In genomic region chr2:157332059-157332458, GRCm38 (mm10) we compare ENCODE assay signal across 24 mouse cellular contexts. TPM values are rescaled to one million over a fixed set of nuclear protein-coding genes. Genes with fewer than 3 reads are reported as not detected.
DNase-seq lines count a peak whose midpoint lies in the region; ATAC-seq lines count a peak whose summit lies in the region.
"Had no signal": no experiment of that assay in that cellular context is flagged by ENCODE, and none has a peak within 500 bp of the region (broad histone marks: within the 10 kb centered on the region; RNA-seq: fewer than 3 reads in every experiment).

No protein-coding gene starts in this region.

- intact Hi-C loops in left cerebral cortex, postnatal 14 days (cut with DNase I) = no loop called here

- no peaks in the 10 kb centered on the region for H3K27me3 ChIP-seq in midbrain, embryonic 11.5 days (ENCODE audit: control insufficient read depth, insufficient read depth, low read length)
- H3K27me3 ChIP-seq in midbrain, embryonic 15.5 days (replicated peaks) = no peaks in the 10 kb centered on the region
- no peaks in the 10 kb centered on the region for H3K27me3 ChIP-seq in embryonic facial prominence, embryonic 14.5 days (replicated peaks; ENCODE audit: control insufficient read depth, insufficient read depth, low read length)
- no peaks in the 10 kb centered on the region for H3K27me3 ChIP-seq in hindbrain, embryonic 13.5 days
- H3K27me3 ChIP-seq in midbrain, embryonic 14.5 days (ENCODE audit: control insufficient read depth, insufficient read depth, low read length) = no peaks in the 10 kb centered on the region
- H3K27me3 ChIP-seq: Patski had no signal

- no peak for DNase-seq in midbrain, embryonic 11.5 days (ENCODE audit: low spot score, missing footprints)
- peak; percentile 70 for DNase-seq in embryonic facial prominence, embryonic 14.5 days (ENCODE audit: low spot score)
- DNase-seq in midbrain, embryonic 14.5 days = no peak
- DNase-seq in adrenal gland, adult 18-20 months (ENCODE audit: low spot score in 2 of 2) = no peak
- DNase-seq in B cell, adult 2 months = no peak
- no peak for DNase-seq in left cerebral cortex, postnatal 14 days (ENCODE audit: low spot score in 2 of 2)
- DNase-seq: cerebellum, adult 11 months; cerebellum, postnatal 25 days; gastrocnemius, postnatal 36 days; heart, postnatal 14 days; kidney, postnatal 4 days; right cerebral cortex, postnatal 25 days; thymus, postnatal 14 days had no signal

- no peaks in the 10 kb centered on the region; the same call in 1 of the 2 replicates for H3K36me3 ChIP-seq in midbrain, embryonic 11.5 days (ENCODE audit: control insufficient read depth, insufficient read depth, low read length)
- H3K36me3 ChIP-seq in midbrain, embryonic 15.5 days (replicated peaks) = no peaks in the 10 kb centered on the region
- H3K36me3 ChIP-seq in embryonic facial prominence, embryonic 14.5 days (ENCODE audit: control insufficient read depth, insufficient read depth, low read length) = peaks cover 8% of the 10 kb centered on the region
- peaks cover 7% of the 10 kb centered on the region for H3K36me3 ChIP-seq in hindbrain, embryonic 13.5 days
- peaks cover 7% of the 10 kb centered on the region for H3K36me3 ChIP-seq in midbrain, embryonic 14.5 days (ENCODE audit: control insufficient read depth, insufficient read depth, low read length)

- H3K4me3 ChIP-seq in midbrain, embryonic 11.5 days (ENCODE audit: low read depth, low read length) = no peak overlapping the region
- no peak overlapping the region for H3K4me3 ChIP-seq in midbrain, embryonic 15.5 days
- no peak overlapping the region for H3K4me3 ChIP-seq in embryonic facial prominence, embryonic 14.5 days (ENCODE audit: low read depth, low read length)
- no peak overlapping the region for H3K4me3 ChIP-seq in hindbrain, embryonic 13.5 days
- H3K4me3 ChIP-seq in midbrain, embryonic 14.5 days (replicated peaks; ENCODE audit: low read depth, low read length) = no peak overlapping the region
- H3K4me3 ChIP-seq: heart, embryonic 10.5 days; megakaryocyte, embryonic 14.5 days had no signal

- H3K4me2 ChIP-seq in midbrain, embryonic 11.5 days = no peak overlapping the region
- no peak overlapping the region for H3K4me2 ChIP-seq in midbrain, embryonic 15.5 days
- no peak overlapping the region for H3K4me2 ChIP-seq in embryonic facial prominence, embryonic 14.5 days (ENCODE audit: low read depth, low read length)
- no peak overlapping the region for H3K4me2 ChIP-seq in hindbrain, embryonic 13.5 days
- no peak overlapping the region for H3K4me2 ChIP-seq in midbrain, embryonic 14.5 days (ENCODE audit: low read length)

- peaks cover 20% of the 10 kb centered on the region for H3K4me1 ChIP-seq in midbrain, embryonic 11.5 days (ENCODE audit: control insufficient read depth, insufficient read depth, low read length)
- peaks cover 22% of the 10 kb centered on the region for H3K4me1 ChIP-seq in midbrain, embryonic 15.5 days
- no peaks in the 10 kb centered on the region for H3K4me1 ChIP-seq in embryonic facial prominence, embryonic 14.5 days (ENCODE audit: control insufficient read depth, insufficient read depth, low read length)
- peaks cover 39% of the 10 kb centered on the region for H3K4me1 ChIP-seq in hindbrain, embryonic 13.5 days (replicated peaks)
- H3K4me1 ChIP-seq in midbrain, embryonic 14.5 days (ENCODE audit: control insufficient read depth, insufficient read depth, low read length) = peaks cover 19% of the 10 kb centered on the region

- peak overlapping the region; percentile 22; the same call in 1 of the 2 replicates for H3K27ac ChIP-seq in midbrain, embryonic 11.5 days (ENCODE audit: low read depth, low read length)
- no peak overlapping the region for H3K27ac ChIP-seq in midbrain, embryonic 15.5 days
- no peak overlapping the region for H3K27ac ChIP-seq in embryonic facial prominence, embryonic 14.5 days (replicated peaks; ENCODE audit: low read depth, low read length)
- H3K27ac ChIP-seq in hindbrain, embryonic 13.5 days = peak overlapping the region; percentile 74
- peak overlapping the region; percentile 49; the same call in 1 of the 2 replicates for H3K27ac ChIP-seq in midbrain, embryonic 14.5 days (replicated peaks; ENCODE audit: low read depth, low read length)
- H3K27ac ChIP-seq: heart, embryonic 10.5 days; liver, embryonic 14.5 days; stomach, postnatal 0 days had no signal

- ATAC-seq in midbrain, embryonic 11.5 days (ENCODE audit: low FRiP score) = no peak
- no peak for ATAC-seq in midbrain, embryonic 15.5 days (replicated peaks)
- ATAC-seq in embryonic facial prominence, embryonic 14.5 days (ENCODE audit: low read depth) = peak; percentile 58; the same call in 1 of the 2 replicates
- no peak for ATAC-seq in hindbrain, embryonic 13.5 days (ENCODE audit: low FRiP score)
- no peak for ATAC-seq in midbrain, embryonic 14.5 days (ENCODE audit: low FRiP score, low TSS enrichment)
- ATAC-seq: lung, postnatal 0 days; Patski had no signal

- H3K9ac ChIP-seq in midbrain, embryonic 11.5 days (ENCODE audit: low read length) = no peak overlapping the region
- no peak overlapping the region for H3K9ac ChIP-seq in midbrain, embryonic 15.5 days
- no peak overlapping the region for H3K9ac ChIP-seq in embryonic facial prominence, embryonic 14.5 days (ENCODE audit: low read depth, low read length)
- H3K9ac ChIP-seq in hindbrain, embryonic 13.5 days = no peak overlapping the region
- H3K9ac ChIP-seq in midbrain, embryonic 14.5 days (replicated peaks; ENCODE audit: low read length) = no peak overlapping the region
- H3K9ac ChIP-seq: liver, embryonic 14.5 days had no signal

- WGBS in midbrain, embryonic 11.5 days = 84% methylated on average over 5 of the region's 5 CpGs
- WGBS in midbrain, embryonic 15.5 days = 55% methylated on average over 5 of the region's 5 CpGs
- WGBS in embryonic facial prominence, embryonic 14.5 days = 54% methylated on average over 5 of the region's 5 CpGs
- 50% methylated on average over 5 of the region's 5 CpGs for WGBS in hindbrain, embryonic 13.5 days
- 48% methylated on average over 5 of the region's 5 CpGs for WGBS in midbrain, embryonic 14.5 days

- H3K9me3 ChIP-seq in midbrain, embryonic 11.5 days (ENCODE audit: control insufficient read depth, low read length) = no peaks in the 10 kb centered on the region
- no peaks in the 10 kb centered on the region for H3K9me3 ChIP-seq in midbrain, embryonic 15.5 days
- no peaks in the 10 kb centered on the region for H3K9me3 ChIP-seq in embryonic facial prominence, embryonic 14.5 days (ENCODE audit: control insufficient read depth, low read length)
- no peaks in the 10 kb centered on the region for H3K9me3 ChIP-seq in hindbrain, embryonic 13.5 days
- H3K9me3 ChIP-seq in midbrain, embryonic 14.5 days (ENCODE audit: control insufficient read depth, low read length) = no peaks in the 10 kb centered on the region
- H3K9me3 ChIP-seq: heart, embryonic 10.5 days; megakaryocyte, embryonic 14.5 days had no signal

RNA-seq across cellular contexts. Expression of gene Ghrh, which starts 15.2 kb away (rescaled TPM):
- polyA plus RNA-seq in midbrain, embryonic 11.5 days (2014; fragmentation: Nextera tagmentation; extraction: Ambion mirVana) = 0.48 and 1.6 TPM in 2 replicates
- polyA plus RNA-seq in midbrain, embryonic 15.5 days (2015; fragmentation: Nextera tagmentation; extraction: Ambion mirVana) = 1.3 and 4.1 TPM in 2 replicates
- polyA plus RNA-seq in embryonic facial prominence, embryonic 14.5 days (2014; fragmentation: Nextera tagmentation; extraction: Ambion mirVana) = 0.51 TPM in 1 of 2 replicates, not detected in the other
- 0.48 and 1.1 TPM in 2 replicates for polyA plus RNA-seq in hindbrain, embryonic 13.5 days (2015; fragmentation: Nextera tagmentation; extraction: Ambion mirVana)
- 2.3 and 2.4 TPM in 2 replicates for polyA plus RNA-seq in midbrain, embryonic 14.5 days (2014; fragmentation: Nextera tagmentation; extraction: Ambion mirVana)
- not detected for total RNA-seq in adrenal gland, adult 18-20 months (2021)
- not detected for total RNA-seq in left cerebral cortex, postnatal 14 days (2021)
- total RNA-seq: gastrocnemius, postnatal 36 days; heart, postnatal 14 days; layer of hippocampus, postnatal 14 days; left cerebral cortex, postnatal 25 days had no signal
- polyA plus RNA-seq: heart, embryonic 10.5 days; kidney, embryonic 14.5 days; Patski had no signal

RNA-seq across cellular contexts. Expression of gene Manbal, which starts 35.3 kb away (rescaled TPM):
- 34.7 and 35.9 TPM in 2 replicates for polyA plus RNA-seq in midbrain, embryonic 11.5 days (2014; fragmentation: Nextera tagmentation; extraction: Ambion mirVana)
- polyA plus RNA-seq in midbrain, embryonic 15.5 days (2015; fragmentation: Nextera tagmentation; extraction: Ambion mirVana) = 104 and 107 TPM in 2 replicates
- polyA plus RNA-seq in embryonic facial prominence, embryonic 14.5 days (2014; fragmentation: Nextera tagmentation; extraction: Ambion mirVana) = 39.7 and 43.3 TPM in 2 replicates
- polyA plus RNA-seq in hindbrain, embryonic 13.5 days (2015; fragmentation: Nextera tagmentation; extraction: Ambion mirVana) = 91.7 and 95.8 TPM in 2 replicates
- 47.8 and 89.9 TPM in 2 replicates for polyA plus RNA-seq in midbrain, embryonic 14.5 days (2014; fragmentation: Nextera tagmentation; extraction: Ambion mirVana)
- 10 to 100 TPM; 27.6 to 28.1 TPM for total RNA-seq in adrenal gland, adult 18-20 months (2021)
- 10 to 100 TPM; 74.4 to 80.6 TPM for total RNA-seq in left cerebral cortex, postnatal 14 days (2021)

RNA-seq across cellular contexts. Expression of gene Mroh8, which starts 52.7 kb away (rescaled TPM):
- 0.43 and 0.68 TPM in 2 replicates for polyA plus RNA-seq in midbrain, embryonic 11.5 days (2014; fragmentation: Nextera tagmentation; extraction: Ambion mirVana)
- polyA plus RNA-seq in midbrain, embryonic 15.5 days (2015; fragmentation: Nextera tagmentation; extraction: Ambion mirVana) = 0.50 and 0.74 TPM in 2 replicates
- 0.12 and 0.29 TPM in 2 replicates for polyA plus RNA-seq in embryonic facial prominence, embryonic 14.5 days (2014; fragmentation: Nextera tagmentation; extraction: Ambion mirVana)
- polyA plus RNA-seq in hindbrain, embryonic 13.5 days (2015; fragmentation: Nextera tagmentation; extraction: Ambion mirVana) = 0.43 and 0.58 TPM in 2 replicates
- 0.33 and 0.53 TPM in 2 replicates for polyA plus RNA-seq in midbrain, embryonic 14.5 days (2014; fragmentation: Nextera tagmentation; extraction: Ambion mirVana)
- total RNA-seq in adrenal gland, adult 18-20 months (2021) = under 1 TPM; 0.35 to 0.76 TPM
- 1 to 10 TPM in 1 of 2 experiments, under 1 TPM in 1; 0.85 to 1.3 TPM for total RNA-seq in left cerebral cortex, postnatal 14 days (2021)

RNA-seq across cellular contexts. Expression of gene Rpn2, which starts 53.2 kb away (rescaled TPM):
- polyA plus RNA-seq in midbrain, embryonic 11.5 days (2014; fragmentation: Nextera tagmentation; extraction: Ambion mirVana) = 234 and 237 TPM in 2 replicates
- polyA plus RNA-seq in midbrain, embryonic 15.5 days (2015; fragmentation: Nextera tagmentation; extraction: Ambion mirVana) = 215 and 218 TPM in 2 replicates
- polyA plus RNA-seq in embryonic facial prominence, embryonic 14.5 days (2014; fragmentation: Nextera tagmentation; extraction: Ambion mirVana) = 310 and 342 TPM in 2 replicates
- 203 and 208 TPM in 2 replicates for polyA plus RNA-seq in hindbrain, embryonic 13.5 days (2015; fragmentation: Nextera tagmentation; extraction: Ambion mirVana)
- polyA plus RNA-seq in midbrain, embryonic 14.5 days (2014; fragmentation: Nextera tagmentation; extraction: Ambion mirVana) = 167 and 194 TPM in 2 replicates
- 100 to 1,000 TPM; 254 to 289 TPM for total RNA-seq in adrenal gland, adult 18-20 months (2021)
- 100 to 1,000 TPM; 132 to 133 TPM for total RNA-seq in left cerebral cortex, postnatal 14 days (2021)

Comparison
In these comparisons a context has a peak if more than half of its experiments do, and no peak if none do; other contexts are left out.
1. H3K27ac ChIP-seq: peak in midbrain, embryonic 11.5 days (single experiment), hindbrain, embryonic 13.5 days (single experiment) and midbrain, embryonic 14.5 days (single experiment); none in midbrain, embryonic 15.5 days (single experiment) and embryonic facial prominence, embryonic 14.5 days (single experiment).